Mouse (Mus musculus): ENCODE measurements around the gene Cryba4.

The Cryba4 gene

DNA sequence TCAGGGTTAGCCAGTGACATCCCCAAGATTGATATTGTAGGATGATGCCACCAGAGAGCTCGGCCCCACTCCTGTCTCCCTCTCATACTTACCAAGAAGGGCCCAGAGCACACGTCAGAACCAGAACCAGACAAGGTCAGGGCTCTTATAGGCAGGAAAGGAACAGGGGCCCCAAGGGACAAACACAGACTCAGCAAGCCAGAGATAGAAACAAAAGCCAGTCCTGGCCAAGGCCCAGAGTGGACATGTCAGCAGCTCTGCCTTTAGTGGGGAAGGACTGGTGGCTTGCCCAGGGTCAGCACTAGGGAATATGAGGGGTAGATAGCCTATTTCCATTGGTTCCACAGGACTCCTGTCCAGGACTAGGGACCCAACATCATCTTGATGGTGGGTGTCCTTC is at the start of gene Cryba4:
TSS of gene Cryba4 (minus strand) at position 119 of the 400 bp plus-strand sequence.
- no peak for DNase-seq (ENCODE audit: extremely low spot score, low spot score)

DNA sequence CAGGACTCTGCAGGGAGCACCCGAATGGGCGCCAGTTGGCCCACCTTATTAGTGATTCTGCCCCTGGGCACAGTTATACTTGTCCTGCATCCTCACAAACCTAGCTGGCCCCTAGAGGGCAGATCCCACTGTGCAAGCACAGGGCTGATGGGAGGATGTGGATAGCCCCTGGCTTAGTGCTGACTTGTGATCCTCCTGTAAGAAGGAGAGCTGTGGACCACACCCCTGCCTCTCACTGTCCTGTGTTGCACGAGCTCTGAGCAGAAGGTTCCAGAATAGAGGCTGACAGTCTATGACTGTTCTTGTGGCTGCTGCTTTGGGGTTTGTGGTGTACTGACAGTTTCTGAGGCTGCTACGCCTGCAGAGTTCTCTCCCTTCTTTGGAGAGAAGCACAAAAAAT is 49.4 kb upstream of the Cryba4 start:
- DNase-seq (ENCODE audit: extremely low spot score, low spot score): no peak

DNA sequence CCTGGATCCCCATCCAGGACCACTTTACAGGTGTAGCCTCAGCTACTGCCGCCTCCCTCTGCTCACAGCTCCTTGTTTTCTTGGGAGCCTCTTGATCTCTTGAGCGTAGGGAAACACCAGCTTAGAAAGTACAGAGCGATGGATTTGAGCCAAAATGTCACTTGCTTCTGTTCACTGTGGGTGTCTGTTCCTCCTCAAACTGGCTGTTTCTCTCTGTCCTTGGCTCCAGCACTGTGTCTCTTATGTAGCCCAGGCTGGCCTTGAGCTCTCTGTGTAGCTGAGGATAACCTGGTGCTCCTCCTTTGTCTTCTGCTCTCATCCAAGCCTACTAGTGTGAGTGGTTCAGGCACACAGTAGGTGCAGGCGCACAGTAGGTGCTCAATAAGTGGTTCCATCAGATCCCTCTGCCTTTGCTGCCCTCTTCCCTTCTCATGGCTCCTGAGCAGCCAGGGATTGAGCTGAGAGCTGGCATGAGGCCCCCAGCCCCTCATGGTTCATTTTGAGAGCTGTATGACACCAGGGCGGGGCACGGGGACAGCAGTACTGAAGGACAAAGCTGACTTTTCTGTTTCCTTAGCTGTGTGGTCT is 48.5 kb upstream of the Cryba4 start:
- no peak for DNase-seq (ENCODE audit: extremely low spot score, low spot score)

DNA sequence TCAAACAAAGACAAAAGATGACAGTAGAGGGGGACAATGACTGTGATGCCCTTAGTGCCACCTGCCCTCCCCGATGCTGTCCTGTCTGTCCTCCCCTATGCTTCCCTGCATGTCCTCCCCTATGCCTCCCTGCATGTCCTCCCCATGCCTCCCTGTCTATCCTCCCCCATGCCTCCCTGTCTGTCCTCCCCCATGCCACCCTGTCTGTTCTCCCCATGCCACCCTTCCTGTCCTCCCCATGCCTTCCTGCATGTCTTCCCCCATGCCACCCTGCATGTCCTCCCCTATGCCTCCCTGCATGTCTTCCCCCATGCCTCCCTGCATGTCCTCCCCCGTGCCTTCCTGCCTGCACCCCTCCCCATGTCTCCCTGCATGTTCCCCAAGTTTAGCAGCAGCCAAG is 47.8 kb upstream of the Cryba4 start:
- DNase-seq (ENCODE audit: extremely low spot score, low spot score): no peak

DNA sequence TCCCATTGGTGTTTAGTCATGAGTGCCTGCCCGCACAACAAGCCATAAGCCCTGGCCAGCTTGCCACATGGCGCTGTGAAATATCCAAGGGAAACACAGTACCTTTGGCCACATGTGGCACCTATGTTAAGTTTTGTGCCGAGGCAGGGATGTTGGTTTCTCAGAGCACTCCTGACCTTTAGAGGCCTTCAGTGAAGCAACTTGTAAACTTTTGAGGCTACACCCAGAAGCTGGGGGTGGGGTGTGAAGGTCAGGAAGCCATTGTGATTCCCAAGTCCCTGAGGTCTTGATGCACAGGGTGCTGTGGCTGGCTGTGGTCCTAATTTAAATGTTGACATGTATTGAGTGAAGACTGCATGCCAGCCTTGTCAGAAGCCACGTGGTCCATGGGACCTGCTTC is 47.1 kb upstream of the Cryba4 start:
- DNase-seq (ENCODE audit: extremely low spot score, low spot score): no peak

DNA sequence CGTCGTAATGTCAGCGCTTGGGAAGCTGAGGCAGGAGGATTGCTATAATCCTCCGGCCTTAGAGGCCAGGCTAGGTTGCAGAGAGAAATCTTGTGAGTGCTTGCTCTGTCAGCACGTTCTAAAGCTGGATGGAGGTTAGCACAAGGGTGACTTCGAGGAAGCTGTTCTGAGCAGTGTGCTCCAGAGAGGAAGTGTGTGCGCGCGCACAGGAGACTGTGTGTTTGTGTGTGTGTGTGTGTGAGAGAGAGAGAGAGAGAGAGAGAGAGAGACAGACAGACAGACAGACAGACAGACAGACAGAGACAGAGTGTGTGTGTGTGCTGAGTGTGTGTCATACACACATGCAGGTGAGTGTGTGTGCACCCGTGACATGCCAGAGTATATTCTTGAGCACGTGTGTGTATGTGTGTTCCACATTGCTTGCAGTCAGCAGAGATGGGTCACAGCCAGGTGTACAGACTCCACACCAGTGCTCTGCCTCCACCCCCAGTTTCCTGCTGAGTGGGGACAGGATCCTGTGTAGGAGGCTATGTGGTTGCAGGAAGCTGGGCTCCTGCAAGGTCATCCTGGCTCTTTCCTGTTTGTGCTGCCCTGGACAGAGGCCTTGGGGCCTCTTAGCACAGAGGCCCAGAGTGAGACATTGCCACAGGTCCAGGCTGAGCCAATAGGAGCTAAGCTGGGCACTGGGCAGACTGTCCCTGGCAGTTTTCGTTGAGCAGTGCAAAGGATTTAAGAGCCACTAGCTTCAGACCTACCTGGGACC is 46.1 kb upstream of the Cryba4 start:
- DNase-seq (ENCODE audit: extremely low spot score, low spot score): no peak

DNA sequence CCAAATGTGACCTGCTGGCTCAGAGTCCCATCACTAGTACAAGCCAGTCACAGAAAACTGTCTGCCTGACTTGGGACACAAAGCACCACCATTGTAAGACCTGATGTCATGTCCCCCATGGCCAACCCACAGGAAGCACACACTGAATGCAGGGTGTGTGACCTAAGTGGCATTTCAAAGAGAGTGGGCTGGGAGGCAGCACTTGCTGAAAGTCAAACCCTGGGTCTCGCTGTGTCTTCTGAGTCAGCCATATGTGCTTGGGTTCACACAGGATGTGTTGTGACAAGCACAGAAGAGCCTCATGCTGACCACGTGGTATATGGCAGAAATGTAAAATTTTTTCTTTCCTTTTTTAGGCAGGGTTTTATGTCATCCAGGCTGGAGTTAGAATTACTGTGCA is 44.9 kb upstream of the Cryba4 start:
- no peak for DNase-seq (ENCODE audit: extremely low spot score, low spot score)

DNA sequence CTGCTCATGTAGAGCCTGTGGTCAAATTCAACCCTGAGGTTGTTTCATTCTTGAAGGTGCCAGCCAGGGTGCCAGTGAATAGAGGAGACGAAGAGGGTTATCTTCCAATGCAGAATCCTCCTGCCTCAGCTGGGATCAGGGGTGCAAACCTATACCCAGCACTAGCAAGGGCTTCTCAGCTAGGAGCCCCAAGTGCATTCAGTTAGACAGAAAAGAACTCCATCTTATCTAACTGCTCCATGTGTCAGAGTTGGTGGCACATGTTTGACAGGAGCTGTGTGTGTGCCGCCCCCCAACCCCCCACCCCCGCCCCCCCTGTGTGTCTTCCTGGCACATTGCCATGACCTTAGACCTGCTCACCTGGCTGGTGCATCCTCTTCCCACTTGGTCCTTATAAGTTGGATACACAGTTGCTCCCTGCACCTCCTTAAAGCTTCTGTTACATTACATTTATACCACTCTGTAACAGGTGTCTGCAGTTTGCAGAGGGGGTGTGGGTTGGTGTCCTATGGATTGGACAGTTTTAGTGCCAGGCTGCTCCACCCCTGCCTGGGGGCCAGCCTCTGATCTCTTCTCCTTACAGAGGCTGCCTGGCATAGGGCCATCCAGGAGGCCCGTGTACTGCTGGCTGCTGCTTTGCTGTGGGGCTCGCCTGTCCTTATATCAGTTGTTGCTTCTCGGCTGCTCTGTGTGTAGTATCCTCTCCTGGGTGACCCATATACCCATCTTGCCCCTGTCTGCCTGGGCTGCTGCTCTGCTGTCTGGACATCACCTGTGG is 44.3 kb upstream of the Cryba4 start:
- DNase-seq (ENCODE audit: extremely low spot score, low spot score): no peak

DNA sequence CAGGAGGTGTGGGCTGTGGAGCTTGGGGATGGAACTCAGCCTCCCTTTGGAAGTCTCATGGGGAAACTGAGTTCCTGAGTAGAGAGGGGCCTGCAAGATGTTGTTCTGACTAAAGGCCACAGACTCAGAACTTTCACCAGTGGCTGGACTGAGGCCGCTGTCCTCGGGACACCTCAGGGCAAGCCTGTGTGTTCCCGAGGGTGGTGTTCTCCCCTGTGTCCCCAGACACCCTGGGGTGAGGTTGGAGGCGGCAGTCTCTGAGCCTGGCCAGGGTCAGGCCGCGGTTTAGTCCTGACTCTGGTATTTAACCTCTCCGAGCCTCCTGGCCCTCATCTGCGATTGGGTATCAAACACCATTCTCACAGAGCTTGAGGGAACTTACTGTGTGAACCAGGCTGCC is 43.2 kb upstream of the Cryba4 start:
- DNase-seq (ENCODE audit: extremely low spot score, low spot score): no peak

DNA sequence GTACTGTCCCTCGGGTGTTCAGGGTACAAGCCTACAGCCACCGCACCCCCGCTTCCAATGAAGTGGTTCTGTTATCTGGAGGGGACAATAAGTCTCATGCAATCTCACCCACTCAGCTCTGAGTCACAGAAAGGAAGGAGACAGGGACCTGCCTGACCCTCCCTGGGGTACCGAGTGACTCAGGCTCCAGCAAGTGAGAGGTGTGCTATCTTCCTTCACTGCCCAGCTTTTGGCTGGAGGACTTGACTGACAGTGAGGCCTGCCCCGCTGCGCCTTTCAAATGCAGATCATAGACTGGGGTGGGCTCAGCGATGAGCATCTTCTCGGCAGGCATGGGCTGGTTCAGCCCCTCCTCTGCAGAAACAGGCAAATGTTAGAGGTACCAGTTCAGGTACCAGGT is 42.8 kb upstream of the Cryba4 start:
- DNase-seq (ENCODE audit: extremely low spot score, low spot score): no peak

DNA sequence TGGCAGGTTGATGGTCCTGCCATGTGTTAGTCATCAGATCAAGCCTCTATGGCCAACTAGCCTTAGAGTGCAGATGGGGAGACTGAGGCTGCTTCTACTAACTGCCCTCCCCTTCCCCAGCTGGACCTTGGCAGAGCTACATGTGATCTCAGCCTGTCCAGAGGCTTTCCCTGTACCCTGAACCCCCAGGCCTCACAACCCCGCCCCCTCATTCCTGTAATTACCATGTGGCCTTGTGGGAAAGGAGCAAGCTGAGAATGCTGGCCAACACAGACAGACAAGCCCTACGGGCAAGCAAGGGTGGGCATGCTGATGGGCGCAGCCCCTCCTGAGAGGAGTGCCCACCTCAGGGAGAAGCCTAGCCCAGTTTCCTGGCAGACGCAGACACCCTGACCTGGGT is 42.4 kb upstream of the Cryba4 start:
- DNase-seq (ENCODE audit: extremely low spot score, low spot score): no peak

DNA sequence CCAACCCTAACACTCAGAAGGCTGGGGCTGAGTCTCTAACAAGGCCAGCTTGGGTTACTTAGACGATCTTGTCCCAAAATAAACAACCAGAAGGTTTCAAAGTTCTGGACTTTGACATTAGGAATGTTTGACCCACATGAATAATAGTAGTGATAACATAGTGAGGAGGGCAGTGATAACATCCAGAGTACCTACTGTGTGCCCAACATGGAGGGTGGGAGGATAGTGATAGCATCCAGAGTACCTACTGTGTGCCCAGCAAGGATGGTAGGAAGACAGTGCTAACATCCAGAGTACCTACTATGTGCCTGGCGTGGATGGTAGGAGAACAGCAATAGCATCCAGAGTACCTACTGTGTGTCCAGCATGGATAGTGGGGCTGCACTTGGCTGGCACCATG is 41.5 kb upstream of the Cryba4 start:
- DNase-seq (ENCODE audit: extremely low spot score, low spot score): no peak

DNA sequence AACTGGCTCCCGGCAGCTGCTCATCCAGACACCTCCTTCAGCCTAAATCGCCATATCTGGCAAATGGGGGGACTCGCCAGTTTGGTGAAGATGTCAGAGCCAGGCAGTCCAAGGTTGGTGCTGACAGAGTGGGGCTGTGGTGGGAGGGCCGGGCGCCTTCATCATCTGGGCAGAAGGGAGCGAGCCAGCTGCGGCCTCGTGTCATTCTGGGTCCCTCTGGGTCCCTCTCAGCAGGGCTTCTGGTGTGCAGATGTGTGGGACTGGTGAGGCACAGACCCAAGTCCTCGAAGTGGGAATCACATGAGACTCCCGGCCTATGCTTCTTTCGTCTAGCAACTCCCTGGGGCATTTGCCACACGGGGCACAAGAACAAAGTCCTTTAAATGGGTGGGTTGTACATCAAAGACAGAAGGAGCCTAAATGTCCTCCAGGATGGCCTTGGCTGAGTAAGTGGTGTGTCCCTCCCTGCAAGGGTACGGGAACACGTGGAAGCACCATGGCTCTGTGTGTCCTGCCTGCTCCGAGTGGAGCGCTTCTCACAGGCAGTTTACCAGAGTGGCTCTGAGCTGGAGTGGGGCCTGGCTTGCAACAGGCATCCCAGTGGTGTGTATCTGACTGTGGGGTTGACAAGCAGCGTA is 40.1 kb upstream of the Cryba4 start:
- DNase-seq (ENCODE audit: extremely low spot score, low spot score): no peak

DNA sequence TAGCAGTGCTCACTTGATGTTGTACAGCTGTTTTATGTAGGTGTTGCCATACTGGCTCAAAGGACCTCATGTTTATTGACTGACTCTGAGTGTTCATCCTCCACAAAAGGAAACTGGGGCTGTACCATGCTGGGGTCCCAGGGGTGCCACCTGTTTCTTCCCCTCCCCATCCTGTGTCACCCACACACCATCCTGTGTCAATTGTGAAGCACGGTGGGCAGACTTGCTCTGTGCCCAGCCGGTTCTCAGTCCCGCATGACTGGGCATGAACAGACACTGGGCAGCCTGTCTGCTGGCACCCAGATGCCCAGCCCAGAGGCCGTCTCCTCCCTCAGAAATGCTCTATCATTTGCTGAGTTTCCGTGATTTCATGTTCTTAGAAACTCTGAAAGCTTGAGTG is 39.5 kb upstream of the Cryba4 start:
- DNase-seq (ENCODE audit: extremely low spot score, low spot score): no peak

DNA sequence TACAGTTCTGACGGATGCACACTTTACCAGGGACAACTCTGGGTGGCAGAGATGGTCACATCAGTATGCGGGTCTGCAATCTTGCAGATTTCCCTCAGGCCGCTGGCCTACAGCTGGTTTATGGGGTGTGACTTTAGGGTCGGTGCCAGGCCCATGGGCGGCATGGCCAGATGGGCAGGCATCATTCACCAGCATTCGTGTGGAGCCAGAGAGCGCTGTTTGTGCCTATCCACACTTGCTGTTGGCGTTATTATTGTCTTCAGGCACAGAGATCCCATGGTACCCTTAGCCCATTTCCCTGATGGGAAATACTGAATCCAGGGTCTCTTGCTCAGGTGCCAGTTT is 38.2 kb upstream of the Cryba4 start:
- no peak for DNase-seq (ENCODE audit: extremely low spot score, low spot score)

DNA sequence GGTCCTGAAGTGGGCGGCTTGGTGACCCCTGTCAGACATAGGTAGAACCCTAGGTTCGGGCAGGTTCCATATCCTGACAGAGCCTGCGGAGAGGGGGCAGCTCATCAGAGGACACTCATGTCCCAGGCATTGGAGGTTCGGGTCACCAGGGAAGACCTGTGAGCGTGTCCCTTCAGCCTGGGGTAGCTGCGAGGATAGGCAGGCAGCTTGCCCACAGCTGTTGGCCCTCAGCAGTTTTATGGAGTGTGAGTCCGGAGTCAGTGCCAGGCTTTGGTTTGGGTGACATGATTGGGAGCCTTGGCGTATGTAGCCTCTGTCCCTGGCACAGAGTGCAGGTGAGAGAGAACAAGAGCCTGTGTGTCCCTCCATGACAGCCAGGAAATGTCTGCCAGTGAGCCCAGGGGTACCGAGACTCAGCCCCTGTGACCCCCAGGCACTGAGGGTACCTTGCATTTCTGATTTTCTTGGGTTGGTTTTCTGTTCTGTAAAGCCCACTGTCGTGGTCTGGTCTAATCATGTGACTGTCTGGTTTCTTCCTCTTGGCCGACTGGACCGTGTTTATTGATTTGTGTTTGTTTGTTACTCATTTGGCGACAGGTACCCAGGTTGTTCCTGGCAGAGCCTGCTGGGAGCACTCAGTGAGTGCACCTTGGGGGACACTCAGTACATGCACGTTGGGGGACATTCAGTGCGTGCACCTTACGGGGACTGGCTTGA is 37.7 kb upstream of the Cryba4 start:
- no peak for DNase-seq (ENCODE audit: extremely low spot score, low spot score)

DNA sequence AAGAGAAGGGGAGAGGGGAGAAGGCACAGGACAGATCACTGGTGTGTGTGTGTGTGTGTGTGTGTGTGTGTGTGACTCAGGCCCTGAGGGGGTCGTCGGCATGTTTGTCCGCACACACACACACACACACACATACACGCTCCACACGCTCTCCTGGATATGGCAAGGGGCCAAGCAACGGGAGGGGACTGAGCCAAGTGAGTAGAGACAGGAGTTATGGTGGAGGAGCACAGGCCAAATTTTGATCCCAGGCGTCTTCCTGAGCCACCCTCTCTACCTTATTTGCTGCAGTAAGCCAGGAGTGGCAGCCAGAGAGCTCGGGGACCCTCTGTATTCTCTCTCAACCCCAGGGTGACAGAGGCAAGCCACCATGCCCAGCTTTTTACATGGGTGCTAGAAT is 36.9 kb upstream of the Cryba4 start:
- no peak for DNase-seq (ENCODE audit: extremely low spot score, low spot score)

DNA sequence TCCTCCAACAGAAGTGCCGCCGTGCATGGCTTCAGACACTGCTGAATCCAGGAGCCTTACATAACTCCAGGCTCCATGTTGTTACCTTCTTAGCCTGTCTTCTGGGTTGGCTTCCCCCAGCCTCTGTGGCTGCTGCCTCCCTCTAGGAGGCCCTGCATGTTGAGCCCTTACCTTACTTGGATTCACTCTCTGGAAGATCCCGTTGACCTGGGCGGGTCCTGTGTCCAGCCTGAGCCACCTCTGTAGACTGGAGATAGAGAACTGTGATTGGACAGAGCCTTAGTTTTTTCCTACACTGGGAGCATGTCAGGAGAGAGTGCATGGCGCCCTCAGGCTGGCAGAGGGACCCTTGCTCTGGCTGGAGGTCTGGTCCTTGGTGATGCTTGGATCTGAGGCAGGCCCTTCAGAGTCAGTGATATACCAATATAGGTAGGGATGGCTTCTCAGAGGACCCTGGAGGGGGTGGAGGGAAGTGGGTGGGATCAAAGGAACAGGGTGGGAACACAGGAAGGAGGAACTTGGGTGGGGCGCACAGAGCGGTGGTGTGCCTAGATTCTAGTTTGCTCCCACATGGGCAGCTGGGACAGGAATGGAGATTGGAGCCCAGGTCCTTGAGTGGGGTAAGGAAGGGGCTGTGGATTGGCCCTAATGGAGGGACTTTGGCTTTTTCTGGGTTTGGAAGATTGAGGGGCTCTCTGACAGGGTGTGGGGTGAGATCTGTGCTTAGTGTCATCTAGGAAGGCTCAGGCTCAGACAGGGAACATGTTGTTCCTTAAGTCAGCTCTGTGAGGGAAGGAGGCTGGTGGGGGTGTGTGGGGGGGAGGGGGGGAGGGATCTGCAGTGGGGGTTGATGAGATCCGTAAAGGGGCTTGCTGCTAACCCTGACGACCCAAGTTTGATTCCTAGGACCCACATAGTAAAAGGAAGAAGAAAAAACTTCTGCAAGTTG is 36.1 kb upstream of the Cryba4 start:
- no peak for DNase-seq (ENCODE audit: extremely low spot score, low spot score)

DNA sequence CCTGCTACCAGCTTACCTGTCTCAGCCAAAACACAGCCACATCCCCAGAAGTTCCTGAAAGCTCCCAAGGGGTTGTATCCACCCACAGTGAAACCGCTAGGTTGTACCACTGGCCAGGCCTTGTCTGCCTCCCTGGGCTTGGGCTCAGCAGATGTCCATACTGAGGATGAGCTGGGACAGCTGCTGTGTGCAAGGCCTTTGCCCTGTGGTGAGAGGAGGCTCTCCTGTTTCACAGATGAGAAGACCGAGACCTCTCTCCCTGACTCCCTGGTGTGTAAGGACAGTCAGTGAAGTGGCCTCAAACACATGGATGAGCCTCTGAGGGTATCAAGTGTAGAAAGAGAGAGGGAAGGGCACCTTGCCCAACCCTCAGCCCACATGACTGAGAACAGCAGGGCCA is 35.3 kb upstream of the Cryba4 start:
- DNase-seq (ENCODE audit: extremely low spot score, low spot score): no peak

DNA sequence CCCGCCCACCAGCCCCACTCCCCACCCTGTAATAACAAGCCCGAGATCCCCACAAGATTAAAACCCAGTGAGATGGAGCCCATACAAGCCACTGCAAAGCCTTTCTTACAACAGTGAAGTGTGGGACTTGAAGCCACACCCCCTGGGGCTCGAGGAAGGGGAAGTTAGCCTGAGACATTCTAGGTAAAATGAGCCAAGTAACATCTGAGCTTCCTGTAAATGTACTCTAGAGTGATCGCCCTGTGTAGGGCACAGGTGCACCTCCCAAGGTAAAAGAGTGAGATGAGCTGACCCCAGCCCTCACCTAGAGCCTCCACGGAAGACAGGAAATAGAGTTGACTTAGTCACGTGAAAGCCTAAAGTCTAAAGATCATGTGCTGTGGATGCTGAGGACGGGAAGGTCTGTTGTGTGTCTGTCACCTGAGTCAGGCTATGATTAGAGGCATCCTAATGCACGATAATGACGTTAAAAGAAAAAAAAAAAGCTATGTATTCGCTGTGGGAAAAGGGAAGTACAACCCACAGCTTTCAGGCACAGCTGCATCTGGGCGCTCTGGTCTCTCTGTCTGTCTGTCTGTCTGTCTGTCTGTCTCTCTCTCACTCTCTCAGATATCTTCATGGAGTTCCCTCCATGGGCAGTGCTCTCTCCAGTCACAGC is 34.8 kb upstream of the Cryba4 start:
- DNase-seq (ENCODE audit: extremely low spot score, low spot score): no peak

All from neural tube, embryonic 10.5 days (tissue).